Mouse (Mus musculus): ENCODE results near the gene Stk11ip.

The Stk11ip gene

DNA sequence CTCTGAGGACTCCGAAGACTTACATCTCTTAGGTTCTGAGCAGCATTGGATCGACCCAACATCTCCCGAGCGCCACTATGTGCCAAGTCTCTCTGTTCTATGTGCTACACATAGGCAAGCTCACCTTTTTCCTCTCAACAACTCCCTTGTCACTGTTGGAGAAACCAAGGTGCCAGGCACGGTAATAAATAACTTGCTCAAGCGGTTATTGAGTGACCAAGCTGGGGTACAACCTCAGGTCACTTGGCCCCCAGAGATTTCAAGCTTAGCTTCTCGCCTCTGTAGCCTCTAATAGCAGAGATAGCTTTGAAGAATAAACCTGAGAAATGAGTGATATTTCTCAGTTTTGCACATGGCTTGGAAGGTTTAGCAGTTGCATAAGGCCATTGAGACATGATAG is 20.2 kb downstream of the Stk11ip start:
- WGBS = 92% methylated on average over 7 of the region's 7 CpGs

DNA sequence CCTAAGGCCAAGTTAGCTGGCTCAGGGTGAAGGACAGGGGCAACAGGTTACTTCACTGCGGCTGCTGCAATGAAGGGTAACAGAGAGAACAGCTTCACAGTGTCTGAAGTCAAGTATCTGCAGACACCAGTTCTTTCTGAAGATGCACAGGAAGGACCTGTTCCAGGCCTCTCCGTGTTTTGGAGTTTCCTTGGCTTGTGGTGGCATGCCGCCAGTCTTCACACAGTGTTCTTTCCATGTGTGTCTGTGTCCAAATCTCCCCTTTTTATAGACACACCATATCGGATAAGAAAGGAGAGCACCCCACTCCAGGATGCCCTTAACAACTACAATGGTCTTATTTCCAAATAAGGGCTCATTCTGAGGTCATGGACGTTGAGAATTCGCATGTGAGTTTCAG is 23.0 kb downstream of the Stk11ip start:
- WGBS = 75% methylated on average over 6 of the region's 6 CpGs

DNA sequence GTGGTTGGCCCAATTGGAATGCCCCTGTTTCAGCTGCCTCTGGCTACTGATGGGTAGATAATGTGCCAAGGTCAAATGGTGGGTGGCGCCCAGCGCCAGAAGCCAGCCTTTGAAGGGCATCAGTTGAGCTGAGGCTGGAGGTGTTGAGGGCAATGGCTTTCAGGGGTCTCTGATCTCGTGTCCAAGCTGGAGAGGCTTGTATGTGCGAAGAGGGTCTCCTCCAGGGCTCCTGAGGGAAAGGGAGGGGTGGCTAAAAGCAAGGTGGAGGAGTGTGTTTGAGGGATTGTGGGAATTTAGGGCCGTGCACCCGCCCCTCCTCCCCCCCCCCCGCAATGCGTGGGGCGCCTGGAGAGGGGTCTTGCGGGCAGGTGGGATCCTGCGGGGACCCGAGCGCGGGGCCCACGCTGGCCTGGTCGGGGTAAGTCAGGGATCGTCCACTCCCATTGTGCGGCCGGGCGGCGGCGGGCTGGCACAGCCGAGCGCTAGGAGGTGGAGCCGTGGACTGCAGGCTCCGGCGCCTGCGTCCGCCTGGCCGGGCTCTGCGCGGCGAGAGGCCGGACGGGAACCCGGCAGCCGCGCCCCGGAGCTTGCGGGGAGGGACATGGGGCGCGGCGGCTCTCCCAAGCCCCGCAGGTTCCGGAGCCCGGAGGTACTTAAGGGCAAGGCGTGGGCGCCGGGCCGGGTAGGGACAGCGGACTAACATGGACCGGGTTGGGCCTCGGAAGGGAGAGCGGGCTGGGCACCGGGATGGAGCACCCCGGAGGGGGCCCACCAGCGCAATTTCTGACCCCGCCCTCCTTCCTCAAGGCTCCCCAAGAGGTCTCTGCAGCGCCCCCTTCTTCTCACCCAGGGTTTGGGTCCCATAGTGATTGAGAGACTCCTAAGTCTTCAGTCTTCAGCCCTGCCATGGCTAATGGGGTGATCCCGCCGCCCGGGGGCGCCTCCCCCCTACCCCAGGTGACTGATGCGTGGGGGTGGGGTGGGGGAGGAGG is 24.9 kb downstream of the Stk11ip start, which contains the start of gene Slc4a3:
Gene Slc4a3, plus strand, starts transcription at position 302 of the 992 bp plus-strand sequence.
- WGBS = 2% methylated on average over 58 of the region's 64 CpGs

DNA sequence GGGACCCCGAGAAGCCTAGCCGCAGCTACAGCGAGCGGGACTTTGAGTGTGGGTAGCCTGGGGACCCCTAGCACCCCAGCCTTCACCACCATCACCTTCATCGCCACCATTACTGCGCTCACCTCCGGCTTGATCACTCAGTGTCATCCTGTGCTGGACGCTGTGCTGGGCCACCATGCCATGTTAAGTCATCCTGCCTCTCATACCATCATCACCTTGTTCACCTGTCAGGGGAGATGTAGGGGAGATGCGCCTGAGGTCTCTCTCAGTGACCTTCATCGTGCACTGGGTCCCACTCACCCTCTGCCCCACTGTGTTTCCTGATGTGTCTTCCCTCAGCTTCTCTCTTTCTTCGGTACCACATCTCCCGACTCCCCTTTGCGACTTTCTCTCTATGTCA is 26.0 kb downstream of the Stk11ip start:
- WGBS = 92% methylated on average over 13 of the region's 13 CpGs

DNA sequence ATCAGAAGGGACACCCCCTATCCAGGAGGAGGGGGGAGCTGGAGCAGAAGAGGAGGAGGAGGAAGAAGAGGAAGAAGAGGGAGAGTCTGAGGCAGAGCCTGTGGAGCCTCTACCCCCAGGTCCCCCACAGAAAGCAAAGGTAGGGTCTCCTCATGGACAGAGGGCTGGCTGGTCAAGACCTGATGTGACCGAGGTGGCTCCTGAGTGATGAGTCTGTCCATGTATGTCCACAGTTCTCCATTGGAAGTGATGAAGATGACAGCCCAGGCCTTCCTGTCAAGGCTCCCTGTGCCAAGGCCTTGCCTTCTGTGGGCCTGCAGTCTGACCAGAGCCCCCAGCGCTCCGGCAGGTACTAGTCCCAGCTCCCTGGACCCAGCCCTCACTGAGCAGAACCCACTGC is 26.8 kb downstream of the Stk11ip start:
- 91% methylated on average over 3 of the region's 3 CpGs for WGBS

DNA sequence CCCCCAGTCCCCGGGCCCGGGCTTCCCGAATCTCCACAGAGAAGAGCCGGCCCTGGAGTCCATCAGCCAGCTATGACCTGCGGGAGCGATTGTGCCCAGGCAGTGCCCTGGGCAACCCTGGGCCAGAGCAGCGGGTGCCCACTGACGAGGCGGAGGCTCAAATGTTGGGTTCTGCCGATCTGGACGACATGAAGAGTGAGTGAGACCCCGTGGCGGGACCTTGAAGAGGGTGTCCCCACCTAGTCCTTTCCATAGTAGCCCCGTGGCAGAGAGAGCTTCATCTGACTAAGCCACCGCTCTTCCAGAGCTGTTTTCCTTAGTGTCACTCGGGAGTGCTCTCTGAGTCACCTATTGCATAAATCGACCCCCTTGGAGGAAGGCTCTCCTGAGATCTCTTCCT is 27.5 kb downstream of the Stk11ip start:
- WGBS = 85% methylated on average over 17 of the region's 17 CpGs

DNA sequence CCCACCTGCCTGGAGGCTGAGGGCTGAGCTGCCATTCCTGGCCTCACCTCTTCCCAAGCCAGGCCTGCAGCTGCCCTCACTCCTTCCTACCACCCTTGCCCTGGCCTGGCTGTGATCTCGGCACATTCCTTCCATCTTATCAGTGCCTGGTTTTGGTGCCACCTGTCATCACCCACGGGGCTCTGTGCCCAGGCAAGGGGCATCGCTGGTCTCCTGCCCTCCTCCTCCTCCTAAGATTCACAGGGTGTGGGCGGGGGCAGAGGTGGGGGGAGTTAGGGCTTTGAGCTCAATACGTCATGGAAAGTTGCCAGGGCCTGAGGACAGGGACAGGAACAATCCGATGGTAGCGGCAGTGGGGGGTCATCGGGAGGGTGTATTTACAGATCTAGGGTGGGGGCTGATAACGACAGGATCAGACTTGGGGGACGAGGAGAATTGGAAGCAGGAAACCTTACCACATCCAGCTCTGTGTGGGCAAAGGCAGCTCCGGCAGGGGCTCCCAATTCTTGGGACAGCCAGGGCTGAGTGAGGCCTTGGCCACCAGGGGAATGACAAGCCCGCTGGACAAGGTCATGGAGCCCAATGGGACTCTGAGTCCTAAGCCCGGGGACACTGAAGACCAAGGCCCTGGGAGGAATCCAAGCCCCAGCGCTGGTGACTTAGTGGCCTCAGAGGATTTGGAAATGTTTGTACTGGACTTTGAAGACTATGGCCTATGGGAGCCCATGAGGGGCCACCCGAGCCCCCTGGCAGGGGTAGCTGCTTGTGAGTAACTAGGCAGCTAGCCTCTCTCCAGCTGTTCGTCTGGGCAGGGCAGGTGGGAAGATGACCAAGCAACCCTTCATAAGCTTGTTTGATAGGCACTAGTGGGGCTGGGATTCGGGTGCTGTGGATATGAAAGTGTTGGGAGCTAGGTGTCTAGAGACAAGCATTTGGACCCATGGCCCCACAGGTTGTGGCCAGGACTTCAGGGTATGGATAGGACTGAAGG is 28.3 kb downstream of the Stk11ip start:
- WGBS = 69% methylated on average over 17 of the region's 17 CpGs

DNA sequence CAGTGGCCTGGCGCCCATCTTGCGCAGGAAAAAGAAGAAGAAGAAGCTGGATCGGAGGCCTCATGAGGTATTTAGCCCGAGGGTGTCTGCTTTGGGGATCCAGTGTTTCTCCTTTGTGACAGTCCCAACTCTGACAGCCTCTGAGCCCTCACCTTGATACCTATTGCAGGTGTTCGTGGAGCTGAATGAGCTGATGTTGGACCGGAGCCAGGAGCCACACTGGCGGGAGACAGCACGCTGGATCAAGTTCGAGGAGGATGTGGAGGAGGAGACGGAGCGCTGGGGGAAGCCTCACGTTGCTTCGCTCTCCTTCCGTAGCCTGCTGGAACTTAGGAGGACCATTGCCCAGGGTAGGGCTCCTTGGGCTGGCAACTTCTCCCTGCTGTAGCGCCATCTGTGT is 29.3 kb downstream of the Stk11ip start:
- WGBS = 56% methylated on average over 15 of the region's 15 CpGs

DNA sequence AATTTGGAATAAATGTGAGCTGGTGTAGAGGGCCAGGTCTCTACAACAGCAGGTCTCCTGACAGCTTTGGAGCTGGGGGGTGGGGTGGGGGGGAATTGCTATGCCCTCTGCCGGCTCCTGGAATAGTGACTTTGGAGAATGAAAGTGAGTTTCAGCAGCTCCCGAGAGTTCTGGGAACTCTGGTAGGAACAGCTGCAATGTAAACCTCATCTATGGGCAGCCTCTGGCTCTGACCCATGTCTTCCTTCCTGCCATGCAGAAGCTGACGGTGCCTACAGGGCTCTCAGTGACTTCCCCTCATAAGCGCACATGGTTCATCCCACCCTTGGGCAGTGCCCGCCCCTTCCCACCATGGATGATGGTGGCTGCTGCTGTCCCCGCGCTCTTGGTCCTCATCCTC is 34.4 kb downstream of the Stk11ip start:
- WGBS = 61% methylated on average over 7 of the region's 7 CpGs

DNA sequence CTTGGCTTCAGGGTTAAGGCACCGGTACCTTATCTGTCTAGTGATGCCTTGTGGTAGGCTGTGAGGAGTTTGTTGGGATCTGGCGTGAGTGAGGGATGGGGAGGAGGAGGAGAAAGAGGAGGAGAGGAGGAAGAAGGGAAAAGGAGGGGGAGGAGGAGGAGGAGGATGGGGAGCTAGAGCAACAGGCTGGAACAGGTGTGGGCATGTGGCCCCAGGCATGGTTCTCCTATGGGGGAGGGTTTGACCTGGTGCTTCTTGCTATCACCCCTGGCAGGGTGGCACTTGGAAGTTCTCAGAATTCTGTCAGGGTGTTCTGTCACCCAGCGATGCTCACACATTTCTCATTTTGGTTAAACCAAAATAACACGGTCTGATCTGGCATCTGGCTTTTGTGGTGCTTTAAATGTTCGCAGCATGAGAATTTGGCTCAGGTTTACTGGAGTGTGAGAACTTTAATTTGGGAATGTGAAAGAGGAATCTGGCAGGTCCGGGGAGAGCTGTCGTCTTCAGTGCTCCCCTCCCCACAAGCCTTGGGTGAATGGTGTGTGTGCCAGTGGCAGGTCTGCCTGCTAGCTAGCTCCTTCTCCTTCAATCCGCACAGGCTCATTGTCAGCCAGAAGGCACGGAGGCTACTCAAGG is 34.9 kb downstream of the Stk11ip start:
- WGBS = 42% methylated on average over 9 of the region's 9 CpGs

DNA sequence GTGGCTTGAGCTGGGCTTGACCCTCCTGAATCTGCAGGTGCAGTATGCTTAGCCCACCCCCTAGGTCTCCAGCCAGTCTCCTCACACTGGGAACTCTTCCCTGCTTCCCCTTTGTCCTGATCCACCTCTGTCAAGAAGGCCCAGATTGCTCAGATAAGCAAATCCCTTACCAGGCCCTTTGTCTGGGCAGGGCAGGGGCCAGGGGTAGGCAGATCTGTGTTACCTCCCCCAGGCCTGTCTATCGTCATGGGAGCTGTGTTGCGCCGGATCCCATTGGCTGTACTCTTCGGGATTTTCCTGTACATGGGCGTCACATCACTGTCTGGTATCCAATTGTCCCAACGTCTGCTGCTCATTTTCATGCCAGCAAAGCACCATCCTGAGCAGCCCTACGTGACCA is 35.7 kb downstream of the Stk11ip start:
- WGBS = 80% methylated on average over 7 of the region's 7 CpGs

DNA sequence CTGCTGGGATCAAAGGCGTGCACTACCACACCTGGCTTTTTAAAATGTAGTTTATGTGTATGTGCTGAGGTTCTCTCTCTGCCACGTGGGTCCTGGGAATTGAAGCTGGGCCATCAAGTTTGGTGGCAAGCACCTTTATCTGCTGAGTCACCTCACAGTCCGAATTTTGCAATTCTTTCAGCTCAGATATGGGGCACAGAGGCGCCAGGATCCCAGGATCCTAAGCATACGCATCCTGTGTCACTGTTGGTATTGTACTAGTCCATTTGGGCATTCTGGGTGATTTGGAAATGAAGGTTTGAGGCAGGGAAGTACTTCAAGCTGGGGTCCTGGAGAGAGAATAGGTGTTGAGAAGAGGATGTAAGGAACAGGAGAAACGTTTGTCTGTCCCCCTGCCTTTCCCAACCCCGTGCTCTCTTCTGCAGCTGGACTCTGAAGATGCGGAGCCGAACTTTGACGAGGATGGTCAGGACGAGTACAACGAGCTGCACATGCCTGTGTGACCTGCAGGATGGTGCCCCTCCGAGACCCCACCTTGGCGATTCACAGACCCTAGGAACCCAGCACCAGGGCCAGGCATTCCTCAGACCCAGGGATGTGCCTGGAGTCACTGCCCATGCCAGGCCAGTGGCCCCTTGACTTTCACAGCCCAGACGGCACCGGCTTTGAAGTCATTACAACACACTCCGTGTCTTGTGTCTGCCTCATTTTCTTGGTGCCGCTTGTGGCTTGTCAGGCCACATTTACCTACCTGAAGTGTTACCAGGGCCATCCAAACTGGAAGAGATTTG is 37.3 kb downstream of the Stk11ip start:
- 79% methylated on average over 18 of the region's 18 CpGs for WGBS

DNA sequence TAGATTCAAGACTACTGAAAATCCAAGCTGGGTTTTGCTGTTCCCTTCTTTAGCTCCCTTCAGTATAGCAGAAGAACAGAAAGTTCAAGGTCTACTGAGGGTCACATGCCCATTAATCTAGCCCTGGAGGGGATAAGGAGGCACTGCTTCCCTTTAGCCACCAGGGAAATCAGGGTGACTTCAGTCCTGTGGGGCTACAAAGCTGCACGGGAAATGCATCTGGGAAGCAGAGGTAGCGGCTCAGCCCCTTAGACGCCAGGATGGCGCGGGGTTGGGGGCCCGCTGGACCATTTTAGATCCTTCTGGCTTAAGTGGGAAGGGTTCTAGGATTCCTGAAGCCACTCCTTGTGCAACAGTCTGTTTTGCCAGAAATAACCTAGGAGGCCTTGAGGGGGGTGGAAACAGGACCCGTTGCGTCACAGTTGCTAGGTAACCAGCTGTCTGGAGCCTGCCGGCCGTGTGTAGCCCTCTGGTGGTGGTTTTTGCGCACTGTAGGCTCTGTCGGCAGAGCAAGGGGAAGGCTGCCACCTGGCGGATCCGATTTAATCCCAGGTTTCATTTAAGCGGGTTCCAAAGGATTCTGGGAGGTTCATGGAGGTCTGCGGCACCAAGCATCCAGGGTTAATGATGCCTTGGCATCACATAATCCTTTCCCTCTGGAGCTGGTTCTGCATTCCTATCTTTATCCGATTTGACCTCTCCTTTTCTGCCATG is 38.0 kb downstream of the Stk11ip start:
- WGBS = 4% methylated on average over 17 of the region's 17 CpGs

DNA sequence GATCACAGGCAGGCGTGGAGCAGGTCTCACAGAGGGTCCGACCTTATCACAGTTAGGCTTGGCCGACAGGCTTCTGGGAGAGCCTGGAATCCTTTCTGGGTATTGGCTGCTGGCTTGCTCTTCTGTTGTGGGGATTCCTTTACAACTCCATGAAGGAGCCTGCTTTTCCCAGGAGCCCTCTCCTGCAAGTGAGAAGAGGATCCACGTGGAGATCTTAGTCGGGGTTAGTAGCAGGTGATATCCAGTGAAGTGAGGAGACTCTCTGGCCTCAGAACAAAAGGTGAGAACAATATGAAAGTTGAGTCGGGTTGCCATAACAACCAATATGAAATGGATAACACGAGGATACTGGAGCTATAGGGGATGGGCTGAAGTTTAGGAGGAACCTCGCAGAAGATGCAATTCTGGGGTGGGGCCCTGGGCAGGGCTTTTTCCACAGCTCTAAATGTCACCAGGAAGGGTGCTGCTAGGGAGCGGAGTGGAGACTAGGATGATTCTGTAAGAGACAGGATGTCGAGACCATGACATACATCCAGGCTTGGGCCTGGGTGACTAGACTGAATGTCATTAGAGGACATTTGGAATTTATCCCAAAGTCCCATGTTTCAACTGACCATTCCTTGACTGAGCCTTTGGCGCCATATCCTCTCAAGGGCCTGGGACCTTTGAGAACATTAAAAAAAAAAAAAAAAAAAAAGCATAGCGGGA is 39.0 kb downstream of the Stk11ip start:
- WGBS = 75% methylated on average over 12 of the region's 12 CpGs

DNA sequence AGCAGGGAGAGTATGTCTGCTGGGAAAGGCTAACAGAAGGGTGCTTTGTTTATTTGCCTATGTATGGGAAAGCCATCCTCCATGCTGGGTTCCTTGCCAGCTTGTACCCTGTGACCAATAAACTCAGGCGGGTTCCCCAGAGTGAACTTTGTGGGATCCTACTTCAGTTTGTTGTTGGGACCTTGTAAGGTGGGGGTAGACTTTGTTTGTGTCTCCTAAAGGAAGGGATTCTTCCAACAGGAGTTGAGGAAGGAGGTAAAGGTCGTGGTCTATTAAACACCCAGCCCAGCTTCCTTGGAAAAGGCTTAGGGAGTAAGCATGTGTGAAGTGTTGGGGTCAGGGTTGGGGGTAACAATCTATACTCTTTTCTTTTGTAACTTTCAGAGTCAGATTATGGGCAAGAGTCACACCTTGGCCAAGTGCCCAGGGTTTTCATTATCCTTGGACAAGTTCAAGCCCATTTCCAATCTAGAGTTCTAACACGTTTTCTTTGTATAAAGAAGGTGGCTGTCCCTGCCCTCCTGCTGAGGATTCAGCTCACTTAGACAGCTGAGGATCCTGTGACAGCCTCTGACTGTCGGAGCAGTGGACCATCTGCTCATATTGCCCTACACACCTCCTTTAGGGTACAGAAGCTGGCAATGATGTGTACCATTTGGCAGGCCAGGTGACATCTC is 40.0 kb downstream of the Stk11ip start:
- 30% methylated on average over 4 of the region's 4 CpGs for WGBS

DNA sequence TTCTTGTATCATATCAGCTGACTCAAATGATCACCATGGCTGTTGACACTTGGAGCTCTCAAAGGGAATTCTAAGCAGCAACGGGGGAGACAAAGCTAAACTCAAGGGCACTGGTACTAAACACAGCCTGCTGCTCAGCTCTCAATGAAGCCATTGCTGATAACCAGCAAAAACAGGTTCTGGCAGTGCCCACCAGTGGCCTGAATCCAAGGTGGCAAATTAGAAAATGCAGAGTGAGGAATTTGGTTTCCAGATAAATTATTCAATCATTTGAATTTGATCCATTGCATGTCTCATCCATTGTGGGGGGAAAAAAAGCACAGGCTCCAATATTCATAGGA is 40.5 kb downstream of the Stk11ip start:
- 24% methylated on average over 1 of the region's 1 CpGs for WGBS

DNA sequence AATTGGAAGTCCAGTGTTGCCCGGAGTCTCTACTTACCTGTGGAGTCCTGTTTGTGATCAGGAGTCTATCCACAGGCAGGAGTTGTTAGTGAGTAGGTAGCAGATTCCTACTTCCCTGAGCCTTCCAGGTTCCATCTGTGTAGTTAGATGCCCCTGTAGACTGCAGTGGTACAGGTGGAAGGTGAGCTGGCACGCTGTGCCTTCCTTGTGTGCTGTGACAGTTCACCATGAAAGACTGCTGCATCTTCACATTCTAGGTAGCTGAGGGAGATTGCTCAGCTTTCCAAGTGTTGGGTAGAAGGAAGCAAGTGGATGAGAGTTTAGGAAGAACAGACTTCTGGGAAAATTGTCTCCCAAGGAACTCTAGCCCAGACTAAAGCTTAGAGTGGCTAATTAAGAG is 42.8 kb downstream of the Stk11ip start:
- 90% methylated on average over 2 of the region's 2 CpGs for WGBS

DNA sequence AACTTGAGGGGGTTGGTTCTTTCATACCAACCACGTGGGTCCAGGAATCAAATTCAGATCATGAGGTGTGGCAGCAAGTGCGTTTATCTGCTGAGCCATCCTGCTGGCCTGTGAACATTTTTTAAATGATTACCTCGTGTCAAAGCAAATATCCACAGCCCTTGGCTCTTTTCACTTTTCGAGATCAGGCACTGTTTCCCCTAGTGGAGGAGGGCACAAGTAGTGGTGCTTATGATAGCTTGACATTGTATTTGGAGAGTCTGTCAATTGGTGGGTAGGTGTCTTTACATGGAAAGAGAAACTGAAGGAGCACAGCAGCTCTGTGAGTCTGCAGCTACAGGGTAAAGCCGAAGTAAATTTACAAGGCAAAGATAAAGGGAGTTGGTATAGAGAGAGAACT is 43.6 kb downstream of the Stk11ip start:
- WGBS = 49% methylated on average over 5 of the region's 5 CpGs

DNA sequence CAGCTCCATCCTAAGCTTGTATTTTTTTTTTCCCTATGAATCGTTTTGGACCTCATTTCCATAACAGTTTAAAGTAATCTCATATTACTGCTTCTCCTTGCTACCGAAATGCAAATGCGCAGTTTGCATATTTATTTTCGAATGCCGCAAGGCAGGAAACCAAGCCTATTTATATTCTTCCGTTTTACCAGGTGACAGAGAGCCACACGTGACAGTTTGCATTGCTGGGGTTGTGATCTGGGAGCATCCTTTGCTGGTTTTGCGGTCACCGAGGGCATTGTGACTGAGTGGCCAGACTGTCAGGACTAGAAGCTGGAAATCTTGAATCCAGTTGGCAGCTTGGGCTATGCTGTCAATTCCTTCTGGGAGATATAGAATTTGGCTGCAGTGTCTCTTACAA is 44.3 kb downstream of the Stk11ip start:
- 32% methylated on average over 9 of the region's 9 CpGs for WGBS
